Mouse (Mus musculus): ENCODE data around the gene Maml3. TPM values are rescaled to one million over a fixed set of nuclear protein-coding genes. Genes with fewer than 3 reads are reported as not detected.

Maml3 gene
- polyA plus RNA-seq, 1 experiment = 6.2 TPM

GRCm38 (mm10) chr3:51670414-51671070 lies 434.3 kb downstream of the Maml3 start:
- DNase-seq (ENCODE audit: low read depth) = no peak

- no peak for DNase-seq (ENCODE audit: low read depth)
Observed at GRCm38 (mm10) chr3:51668607-51669006, 436.3 kb downstream of the Maml3 start.

GRCm38 (mm10) chr3:51662557-51662956 lies 442.3 kb downstream of the Maml3 start:
- DNase-seq (ENCODE audit: low read depth) = no peak

GRCm38 (mm10) chr3:51661880-51662550 lies 442.9 kb downstream of the Maml3 start:
- DNase-seq (ENCODE audit: low read depth) = no peak

GRCm38 (mm10) chr3:51661376-51661775 lies 443.5 kb downstream of the Maml3 start:
- DNase-seq (ENCODE audit: low read depth) = no peak

- DNase-seq (ENCODE audit: low read depth) = no peak
Observed at GRCm38 (mm10) chr3:51660821-51661276, 444.0 kb downstream of the Maml3 start.

GRCm38 (mm10) chr3:51660060-51660459 lies 444.8 kb downstream of the Maml3 start, which contains the start of gene Mgst2:
TSS of gene Mgst2 (plus strand) at chr3:51660360.
- no peak for DNase-seq (ENCODE audit: low read depth)

GRCm38 (mm10) chr3:51659415-51659814 lies 445.5 kb downstream of the Maml3 start:
- DNase-seq (ENCODE audit: low read depth) = no peak

- DNase-seq (ENCODE audit: low read depth) = no peak
Observed at GRCm38 (mm10) chr3:51654303-51655055, 450.4 kb downstream of the Maml3 start.

GRCm38 (mm10) chr3:51652701-51653100 lies 452.2 kb downstream of the Maml3 start:
- DNase-seq (ENCODE audit: low read depth) = no peak

GRCm38 (mm10) chr3:51652292-51652691 lies 452.6 kb downstream of the Maml3 start:
- DNase-seq (ENCODE audit: low read depth) = no peak

- DNase-seq (ENCODE audit: low read depth) = no peak
Observed at GRCm38 (mm10) chr3:51651149-51651548, 453.7 kb downstream of the Maml3 start.

- no peak for DNase-seq (ENCODE audit: low read depth)
Observed at GRCm38 (mm10) chr3:51649986-51650385, 454.9 kb downstream of the Maml3 start.

- DNase-seq (ENCODE audit: low read depth) = no peak
Observed at GRCm38 (mm10) chr3:51649426-51649825, 455.4 kb downstream of the Maml3 start.

- DNase-seq (ENCODE audit: low read depth) = peak; percentile 56
Observed at GRCm38 (mm10) chr3:51648037-51648664, 456.7 kb downstream of the Maml3 start.

- no peak for DNase-seq (ENCODE audit: low read depth)
Observed at GRCm38 (mm10) chr3:51647356-51647755, 457.5 kb downstream of the Maml3 start.

- no peak for DNase-seq (ENCODE audit: low read depth)
Observed at GRCm38 (mm10) chr3:51646301-51646700, 458.6 kb downstream of the Maml3 start.

- no peak for DNase-seq (ENCODE audit: low read depth)
Observed at GRCm38 (mm10) chr3:51645484-51645883, 459.4 kb downstream of the Maml3 start.

GRCm38 (mm10) chr3:51638260-51638659 lies 466.6 kb downstream of the Maml3 start:
- no peak for DNase-seq (ENCODE audit: low read depth)

GRCm38 (mm10) chr3:51637326-51637725 lies 467.6 kb downstream of the Maml3 start:
- DNase-seq (ENCODE audit: low read depth) = no peak

GRCm38 (mm10) chr3:51636700-51637099 lies 468.2 kb downstream of the Maml3 start:
- DNase-seq (ENCODE audit: low read depth) = no peak

- DNase-seq (ENCODE audit: low read depth) = no peak
Observed at GRCm38 (mm10) chr3:51635960-51636359, 468.9 kb downstream of the Maml3 start.

Measured in gonadal fat pad, adult 2 months (tissue).